ENCODE assay signal across 10 mouse cellular contexts in the genomic region with DNA sequence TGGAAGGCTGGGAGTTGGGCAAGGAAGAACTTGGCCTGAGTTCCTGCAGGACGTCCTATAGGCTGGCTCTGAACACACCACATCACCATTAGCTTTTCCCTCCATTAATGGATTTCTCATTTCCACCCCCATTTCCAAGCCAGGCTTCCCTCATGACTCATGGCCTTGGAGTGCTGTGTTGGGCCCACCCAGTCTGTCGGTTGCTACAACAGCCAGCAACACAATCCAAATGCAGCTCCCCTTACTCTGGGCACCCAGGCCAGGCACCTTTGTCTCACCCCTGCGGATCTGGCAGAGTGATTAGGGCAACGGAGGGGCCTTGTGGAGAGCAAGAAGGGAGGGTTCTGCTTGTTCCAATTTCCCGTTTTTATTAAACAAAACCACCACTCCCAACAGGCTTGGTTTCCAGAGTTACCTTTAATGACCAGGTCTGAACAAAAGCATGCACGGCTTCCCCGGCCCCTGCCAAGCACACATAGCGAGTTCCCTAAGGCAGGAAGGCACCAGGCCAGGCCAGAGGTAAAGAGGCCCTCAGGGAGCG. TPM values are rescaled to one million over a fixed set of nuclear protein-coding genes. Genes with fewer than 3 reads are reported as not detected.
A peak's percentile ranks its signal among the peaks of the same experiment; 100 is the strongest.
DNase-seq lines count a peak whose midpoint lies in the region; ATAC-seq lines count a peak whose summit lies in the region.
"Had no signal": no experiment of that assay in that cellular context is flagged by ENCODE, and none has a peak within 500 bp of the region (broad histone marks: within the 10 kb centered on the region; RNA-seq: fewer than 3 reads in every experiment).

No protein-coding gene starts in this region.

- no peak for DNase-seq in kidney, adult 9 months
- peak; percentile 51 for DNase-seq in adrenal gland, postnatal 25 days
- peak; percentile 76 for DNase-seq in lung, postnatal 10 days
- no peak for DNase-seq in layer of hippocampus, postnatal 10 days (ENCODE audit: low spot score in 2 of 2)
- DNase-seq in layer of hippocampus, postnatal 36 days = no peak
- DNase-seq in embryo, embryonic 10.5 days (ENCODE audit: low spot score) = no peak
- DNase-seq: cerebellum, adult 8-10 months had no signal

- peak overlapping the region; percentile 32; the same call in 1 of the 2 replicates for H3K27ac ChIP-seq in kidney, embryonic 14.5 days (ENCODE audit: low read depth, low read length)
- H3K27ac ChIP-seq in heart, embryonic 14.5 days (replicated peaks in 1 of 2; ENCODE audit: control insufficient read depth in 1 of 2, insufficient read depth in 1 of 2, low read depth in 2 of 2, low read length in 2 of 2) = peak overlapping the region; percentile 60 to 98

- H3K9me3 ChIP-seq in kidney, embryonic 14.5 days (ENCODE audit: control insufficient read depth, low read length) = no peaks in the 10 kb centered on the region
- H3K9me3 ChIP-seq in heart, embryonic 14.5 days (ENCODE audit: control insufficient read depth, low read length) = no peaks in the 10 kb centered on the region
- H3K9me3 ChIP-seq: megakaryocyte, embryonic 14.5 days had no signal

- H3K4me3 ChIP-seq in kidney, embryonic 14.5 days (ENCODE audit: low read length) = no peak overlapping the region
- no peak overlapping the region for H3K4me3 ChIP-seq in heart, embryonic 14.5 days (ENCODE audit: control insufficient read depth in 1 of 2, insufficient read depth in 1 of 2, low read depth in 1 of 2, low read length in 2 of 2)
- H3K4me3 ChIP-seq: megakaryocyte, embryonic 14.5 days had no signal

- no peak overlapping the region for H3K4me2 ChIP-seq in kidney, embryonic 14.5 days (replicated peaks; ENCODE audit: low read depth, low read length)
- peak overlapping the region; percentile 29 for H3K4me2 ChIP-seq in heart, embryonic 14.5 days (ENCODE audit: low read length)

- peaks cover 4% of the 10 kb centered on the region; the same call in 1 of the 2 replicates for H3K36me3 ChIP-seq in kidney, embryonic 14.5 days (ENCODE audit: control insufficient read depth, insufficient read depth, low read length)
- H3K36me3 ChIP-seq in heart, embryonic 14.5 days (ENCODE audit: control insufficient read depth, insufficient read depth, low read length) = peaks cover 66% of the 10 kb centered on the region

- 67% methylated on average over 9 of the region's 9 CpGs for WGBS in kidney, embryonic 14.5 days
- 36% methylated on average over 9 of the region's 9 CpGs for WGBS in heart, embryonic 14.5 days

- ATAC-seq in kidney, embryonic 14.5 days (ENCODE audit: low FRiP score, low TSS enrichment) = no peak
- no peak; the same call in 1 of the 2 replicates for ATAC-seq in heart, embryonic 14.5 days (ENCODE audit: insufficient number of reproducible peaks, insufficient read depth, low FRiP score, low read depth)

- peaks cover 19% of the 10 kb centered on the region; the same call in 1 of the 2 replicates for H3K4me1 ChIP-seq in kidney, embryonic 14.5 days (ENCODE audit: control insufficient read depth, insufficient read depth, low read length)
- H3K4me1 ChIP-seq in heart, embryonic 14.5 days (ENCODE audit: control insufficient read depth in 2 of 2, insufficient read depth in 2 of 2, low read length in 2 of 2) = peaks cover 57 to 89% of the 10 kb centered on the region in 2 experiments

- H3K9ac ChIP-seq in kidney, embryonic 14.5 days (ENCODE audit: low read depth, low read length) = no peak overlapping the region
- H3K9ac ChIP-seq in heart, embryonic 14.5 days (ENCODE audit: low read length) = peak overlapping the region; percentile 59; the same call in 1 of the 2 replicates

- H3K27me3 ChIP-seq in kidney, embryonic 14.5 days (ENCODE audit: control insufficient read depth, insufficient read depth, low read length) = peaks cover 19% of the 10 kb centered on the region
- H3K27me3 ChIP-seq in heart, embryonic 14.5 days (ENCODE audit: control insufficient read depth, insufficient read depth, low read length) = no peaks in the 10 kb centered on the region

RNA-seq across cellular contexts. Expression of a gene that starts 8.2 kb away (rescaled TPM):
- 40.7 and 45.1 TPM in 2 replicates for polyA plus RNA-seq in kidney, embryonic 14.5 days (2014; fragmentation: Nextera tagmentation; extraction: Ambion mirVana)
- total RNA-seq in adrenal gland, postnatal 25 days (2021) = 224 and 271 TPM in 2 replicates
- polyA plus RNA-seq in heart, embryonic 14.5 days (2014; fragmentation: Nextera tagmentation; extraction: Ambion mirVana) = 200 and 204 TPM in 2 replicates
- total RNA-seq in layer of hippocampus, postnatal 10 days (2021) = 10 to 100 TPM; 20.5 to 20.6 TPM
- 10 to 100 TPM; 12.4 to 14.5 TPM for total RNA-seq in layer of hippocampus, postnatal 36 days (2021)

RNA-seq across cellular contexts. Expression of a gene that starts 23.1 kb away (rescaled TPM):
- polyA plus RNA-seq in kidney, embryonic 14.5 days (2014; fragmentation: Nextera tagmentation; extraction: Ambion mirVana) = 25.3 and 40.0 TPM in 2 replicates
- total RNA-seq in adrenal gland, postnatal 25 days (2021) = 81.5 and 88.6 TPM in 2 replicates
- 51.8 and 53.3 TPM in 2 replicates for polyA plus RNA-seq in heart, embryonic 14.5 days (2014; fragmentation: Nextera tagmentation; extraction: Ambion mirVana)
- 10 to 100 TPM; 35.9 to 39.0 TPM for total RNA-seq in layer of hippocampus, postnatal 10 days (2021)
- total RNA-seq in layer of hippocampus, postnatal 36 days (2021) = 10 to 100 TPM; 34.2 to 44.7 TPM

RNA-seq across cellular contexts. Expression of a gene that starts 46.8 kb away (rescaled TPM):
- 29.2 and 38.8 TPM in 2 replicates for polyA plus RNA-seq in kidney, embryonic 14.5 days (2014; fragmentation: Nextera tagmentation; extraction: Ambion mirVana)
- total RNA-seq in adrenal gland, postnatal 25 days (2021) = 106 and 144 TPM in 2 replicates
- 54.8 and 57.2 TPM in 2 replicates for polyA plus RNA-seq in heart, embryonic 14.5 days (2014; fragmentation: Nextera tagmentation; extraction: Ambion mirVana)
- 100 to 1,000 TPM; 424 to 431 TPM for total RNA-seq in layer of hippocampus, postnatal 10 days (2021)
- 100 to 1,000 TPM; 464 to 482 TPM for total RNA-seq in layer of hippocampus, postnatal 36 days (2021)

Comparison
In these comparisons a context has a peak if more than half of its experiments do, and no peak if none do; other contexts are left out.
1. DNase-seq: peak in adrenal gland, postnatal 25 days (single experiment) and lung, postnatal 10 days (single experiment); none in kidney, adult 9 months (single experiment), layer of hippocampus, postnatal 10 days (0 of 2), layer of hippocampus, postnatal 36 days (0 of 2) and embryo, embryonic 10.5 days (single experiment).
2. RNA of a gene that starts 8.2 kb away (total RNA-seq): 224 to 271 TPM in adrenal gland, postnatal 25 days; 20.5 to 20.6 TPM in layer of hippocampus, postnatal 10 days and 12.4 to 14.5 TPM in layer of hippocampus, postnatal 36 days; every median in the first group is over 10 times any median in the second.